Mouse (Mus musculus) heart, postnatal 0 days (tissue): ENCODE measurements around the gene Ptgds.

Experiments
- CTCF ChIP-seq: IDR thresholded peaks from 2 replicates; pipeline ENCODE4 v1.5.1; 2016; ENCODE audit warnings: antibody characterized with exemption, control low read depth, low read depth
- EP300 ChIP-seq: IDR thresholded peaks from 2 replicates; pipeline ENCODE4 v1.6.1; 2016; ENCODE audit warnings: antibody characterized with exemption, low read depth

DNA sequence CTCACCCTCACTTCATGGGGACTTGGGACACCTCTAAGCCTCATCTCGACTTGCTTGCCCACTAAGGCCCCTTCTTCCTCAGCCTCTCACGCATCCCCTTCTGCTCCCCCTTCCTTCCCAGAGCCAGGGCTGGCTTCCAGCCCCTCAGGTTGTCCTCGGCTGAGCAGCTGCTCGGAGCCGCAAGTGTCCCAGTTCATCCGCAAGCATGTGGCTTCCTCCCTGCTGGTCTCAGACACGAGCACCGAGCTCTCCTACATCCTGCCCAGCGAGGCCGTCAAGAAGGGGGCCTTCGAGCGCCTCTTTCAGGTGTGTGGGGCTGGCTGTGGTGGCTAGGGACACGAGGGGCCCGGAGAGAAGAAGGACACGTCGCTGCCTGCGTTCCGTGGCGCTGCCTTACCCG lies 28.8 kb downstream of the Ptgds start:
- TF ChIP-seq EP300, result no peak
- no peak for TF ChIP-seq CTCF
